Mouse (Mus musculus) small intestine, adult 2 months (tissue): ENCODE data around the gene Dyrk4.

Experiments used
- CTCF ChIP-seq: fragments of 200-500 bp; IDR thresholded peaks from 2 replicates; pipeline ENCODE4 v1.5.1; 2012; ENCODE audit warnings: low read depth, mild to moderate bottlenecking, control low read depth, inconsistent platforms, low read length, moderate library complexity, mixed read lengths; ENCODE audit not compliant: insufficient replicate concordance, insufficient read length; ENCODE audit errors: extremely low read depth
- POLR2A ChIP-seq: fragments of 200-500 bp; IDR thresholded peaks from 2 replicates; pipeline ENCODE4 v1.6.1; 2012; ENCODE audit warnings: low read depth, mild to moderate bottlenecking, control low read depth, inconsistent platforms, low read length, moderate library complexity

DNA sequence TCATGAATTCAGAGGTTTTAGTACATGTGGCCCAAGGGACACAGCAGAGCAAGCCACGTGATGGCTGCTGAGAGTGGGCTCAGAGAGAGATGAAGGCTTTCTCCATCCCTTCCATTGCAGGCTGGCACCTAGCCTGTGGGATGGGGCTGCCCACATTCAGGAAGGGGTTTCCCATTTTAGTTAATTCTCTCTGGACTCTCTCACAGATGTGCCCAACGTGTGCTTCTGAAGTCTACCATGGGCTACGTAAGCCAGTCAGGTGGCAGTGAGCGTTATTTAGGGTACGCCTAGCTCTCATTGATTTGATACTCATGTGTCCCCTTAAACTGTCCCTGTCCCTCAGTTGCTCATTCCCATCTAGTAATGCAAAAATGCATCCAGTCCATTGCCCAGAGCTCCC is 6.7 kb downstream of the Dyrk4 start:
- TF ChIP-seq CTCF (no peak), POLR2A (no peak)
